Mouse (Mus musculus): ENCODE data around the gene Pdcd2. TPM values are rescaled to one million over a fixed set of nuclear protein-coding genes. Genes with fewer than 3 reads are reported as not detected.
A peak's percentile ranks its signal among the peaks of the same experiment; 100 is the strongest.

The Pdcd2 gene
- polyA plus RNA-seq, 1 experiment from 2014 or later, result 64.2 TPM

- H3K9ac ChIP-seq (replicated peaks; ENCODE audit: low read length), result peak overlapping the region; percentile 89
- ATAC-seq (replicated peaks; ENCODE audit: insufficient number of reproducible peaks, low FRiP score, low TSS enrichment, low read depth) (peak; percentile 94), DNase-seq (ENCODE audit: low spot score) (peak; percentile 96)
- H3K4me3 ChIP-seq (ENCODE audit: low read depth, low read length), result peak overlapping the region; percentile 83
- no peaks in the 10 kb centered on the region for H3K27me3 ChIP-seq (ENCODE audit: control insufficient read depth, insufficient read depth, low read length)
- H3K4me1 ChIP-seq (ENCODE audit: control insufficient read depth, insufficient read depth, low read length), result no peaks in the 10 kb centered on the region
- under 1% methylated on average over 50 of the region's 50 CpGs for WGBS
- H3K9me3 ChIP-seq (replicated peaks; ENCODE audit: control insufficient read depth, low read length), result no peaks in the 10 kb centered on the region
- H3K36me3 ChIP-seq (replicated peaks; ENCODE audit: control insufficient read depth, insufficient read depth, low read depth, low read length), result no peaks in the 10 kb centered on the region
- H3K4me2 ChIP-seq (ENCODE audit: low read depth, low read length), result peak overlapping the region; percentile 63
- H3K27ac ChIP-seq (replicated peaks; ENCODE audit: low read depth, low read length), result peak overlapping the region; percentile 89
Measured at GRCm38 (mm10) chr17:15497882-15498752, 29.0 kb downstream of the Pdcd2 start.

- Histone ChIP-seq H3K4me2 (ENCODE audit: low read depth, low read length) (no peak overlapping the region), H3K36me3 (replicated peaks; ENCODE audit: control insufficient read depth, insufficient read depth, low read depth, low read length) (peaks cover 11% of the 10 kb centered on the region), H3K4me1 (ENCODE audit: control insufficient read depth, insufficient read depth, low read length) (no peaks in the 10 kb centered on the region), H3K27ac (replicated peaks; ENCODE audit: low read depth, low read length) (no peak overlapping the region), H3K27me3 (ENCODE audit: control insufficient read depth, insufficient read depth, low read length) (no peaks in the 10 kb centered on the region), H3K4me3 (ENCODE audit: low read depth, low read length) (no peak overlapping the region), H3K9ac (replicated peaks; ENCODE audit: low read length) (no peak overlapping the region), H3K9me3 (replicated peaks; ENCODE audit: control insufficient read depth, low read length) (no peaks in the 10 kb centered on the region)
- ATAC-seq (replicated peaks; ENCODE audit: insufficient number of reproducible peaks, low FRiP score, low TSS enrichment, low read depth), result no peak
- 93% methylated on average over 7 of the region's 7 CpGs for WGBS
- no peak for DNase-seq (ENCODE audit: low spot score)
Measured at GRCm38 (mm10) chr17:15490542-15490941, 36.6 kb downstream of the Pdcd2 start.

GRCm38 (mm10) chr17:15472671-15473070, 54.4 kb downstream of the Pdcd2 start:
- WGBS, result 86% methylated on average over 4 of the region's 4 CpGs
- H3K9ac ChIP-seq (replicated peaks; ENCODE audit: low read length), result no peak overlapping the region
- H3K36me3 ChIP-seq (replicated peaks; ENCODE audit: control insufficient read depth, insufficient read depth, low read depth, low read length), result peaks cover 12% of the 10 kb centered on the region
- DNase-seq (ENCODE audit: low spot score) (no peak), ATAC-seq (replicated peaks; ENCODE audit: insufficient number of reproducible peaks, low FRiP score, low TSS enrichment, low read depth) (no peak)
- H3K4me2 ChIP-seq (ENCODE audit: low read depth, low read length), result no peak overlapping the region
- no peaks in the 10 kb centered on the region for H3K9me3 ChIP-seq (replicated peaks; ENCODE audit: control insufficient read depth, low read length)
- no peaks in the 10 kb centered on the region for H3K4me1 ChIP-seq (ENCODE audit: control insufficient read depth, insufficient read depth, low read length)
- H3K27ac ChIP-seq (replicated peaks; ENCODE audit: low read depth, low read length), result no peak overlapping the region
- no peak overlapping the region for H3K4me3 ChIP-seq (ENCODE audit: low read depth, low read length)
- H3K27me3 ChIP-seq (ENCODE audit: control insufficient read depth, insufficient read depth, low read length), result no peaks in the 10 kb centered on the region

Other genes starting within 250 kb of the Pdcd2 start
- gene Dll1, start 150.4 kb downstream of the Pdcd2 start, polyA plus RNA-seq (2014; fragmentation: Nextera tagmentation; extraction: Ambion mirVana), result 9.0 and 9.6 TPM in 2 replicates
- gene Fam120b, start 131.1 kb downstream of the Pdcd2 start, polyA plus RNA-seq (2014; fragmentation: Nextera tagmentation; extraction: Ambion mirVana), result 30.2 and 30.6 TPM in 2 replicates
- 283 and 286 TPM in 2 replicates for gene Psmb1, start 27.6 kb downstream of the Pdcd2 start, polyA plus RNA-seq (2014; fragmentation: Nextera tagmentation; extraction: Ambion mirVana)
- 64.0 and 68.1 TPM in 2 replicates for gene Tbp, start 27.4 kb downstream of the Pdcd2 start, polyA plus RNA-seq (2014; fragmentation: Nextera tagmentation; extraction: Ambion mirVana)
- 0.81 and 0.94 TPM in 2 replicates for gene Prdm9, start 37.1 kb upstream of the Pdcd2 start, polyA plus RNA-seq (2014; fragmentation: Nextera tagmentation; extraction: Ambion mirVana)
- gene Chd1, start 177.7 kb upstream of the Pdcd2 start, polyA plus RNA-seq (2014; fragmentation: Nextera tagmentation; extraction: Ambion mirVana), result 43.9 and 51.1 TPM in 2 replicates